Mouse (Mus musculus): Measurements from ENCODE around the gene Ppt2. TPM values are rescaled to one million over a fixed set of nuclear protein-coding genes. Genes with fewer than 3 reads are reported as not detected.

The Ppt2 gene
- polyA plus RNA-seq, 1 experiment from 2014 or later, result 19.3 TPM

GRCm38 (mm10) chr17:34673139-34673538 lies 44.8 kb upstream of the Ppt2 start:
- DNase-seq (no peak), ATAC-seq (no peak)
- WGBS (ENCODE audit: insufficient replicate concordance), result 84% methylated on average over 7 of the region's 7 CpGs
- Histone ChIP-seq H3K9me3 (ENCODE audit: low read length) (no peaks in the 10 kb centered on the region), H3K4me1 (ENCODE audit: insufficient read depth) (peaks cover 6% of the 10 kb centered on the region; the same call in 1 of the 2 replicates), H3K4me2 (ENCODE audit: low read depth, low read length) (no peak overlapping the region), H3K4me3 (ENCODE audit: low read depth, low read length) (no peak overlapping the region), H3K27me3 (ENCODE audit: insufficient read depth, low read length) (peaks cover 58% of the 10 kb centered on the region), H3K9ac (replicated peaks) (no peak overlapping the region), H3K27ac (ENCODE audit: low read depth) (no peak overlapping the region), H3K36me3 (replicated peaks; ENCODE audit: insufficient read depth, low read length) (no peaks in the 10 kb centered on the region)
- TF ChIP-seq EP300 (IDR thresholded peaks at IDR 0.05; ENCODE audit: low read depth) (no peak), CTCF (IDR thresholded peaks at IDR 0.05; ENCODE audit: low read depth) (no peak)

DNA sequence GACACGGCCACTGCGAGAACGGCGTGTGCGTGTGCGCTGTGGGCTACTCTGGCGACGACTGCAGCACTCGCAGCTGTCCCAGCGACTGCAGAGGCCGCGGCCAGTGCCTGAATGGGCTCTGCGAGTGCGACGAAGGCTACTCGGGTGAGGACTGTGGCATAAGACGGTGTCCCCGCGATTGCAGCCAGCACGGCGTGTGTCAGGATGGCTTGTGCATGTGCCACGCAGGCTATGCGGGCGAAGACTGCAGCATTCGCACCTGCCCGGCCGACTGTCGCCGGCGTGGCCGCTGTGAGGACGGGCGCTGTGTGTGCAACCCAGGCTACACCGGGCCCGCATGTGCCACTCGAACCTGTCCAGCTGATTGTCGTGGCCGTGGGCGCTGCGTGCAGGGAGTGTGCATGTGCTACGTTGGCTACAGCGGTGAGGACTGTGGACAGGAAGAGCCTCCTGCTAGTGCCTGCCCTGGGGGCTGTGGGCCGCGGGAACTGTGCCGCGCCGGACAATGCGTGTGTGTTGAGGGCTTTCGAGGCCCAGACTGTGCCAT lies 44.0 kb upstream of the Ppt2 start:
- peaks cover 6% of the 10 kb centered on the region; the same call in 1 of the 2 replicates for H3K4me1 ChIP-seq (ENCODE audit: insufficient read depth)
- no peak for TF ChIP-seq EP300 (IDR thresholded peaks at IDR 0.05; ENCODE audit: low read depth)
- no peak for TF ChIP-seq CTCF (IDR thresholded peaks at IDR 0.05; ENCODE audit: low read depth)
- no peaks in the 10 kb centered on the region for H3K9me3 ChIP-seq (ENCODE audit: low read length)
- peaks cover 58% of the 10 kb centered on the region for H3K27me3 ChIP-seq (ENCODE audit: insufficient read depth, low read length)
- H3K27ac ChIP-seq (ENCODE audit: low read depth), result no peak overlapping the region
- no peak overlapping the region for H3K4me2 ChIP-seq (ENCODE audit: low read depth, low read length)
- DNase-seq (no peak), ATAC-seq (no peak)
- 38% methylated on average over 49 of the region's 49 CpGs for WGBS (ENCODE audit: insufficient replicate concordance)
- H3K36me3 ChIP-seq (replicated peaks; ENCODE audit: insufficient read depth, low read length), result no peaks in the 10 kb centered on the region
- H3K4me3 ChIP-seq (ENCODE audit: low read depth, low read length), result no peak overlapping the region
- no peak overlapping the region for H3K9ac ChIP-seq (replicated peaks)

GRCm38 (mm10) chr17:34671151-34672066 lies 43.1 kb upstream of the Ppt2 start:
- Histone ChIP-seq H3K27ac (ENCODE audit: low read depth) (no peak overlapping the region), H3K4me1 (ENCODE audit: insufficient read depth) (peaks cover 6% of the 10 kb centered on the region; the same call in 1 of the 2 replicates), H3K4me3 (ENCODE audit: low read depth, low read length) (no peak overlapping the region), H3K9ac (replicated peaks) (no peak overlapping the region), H3K36me3 (replicated peaks; ENCODE audit: insufficient read depth, low read length) (no peaks in the 10 kb centered on the region), H3K27me3 (ENCODE audit: insufficient read depth, low read length) (peaks cover 52% of the 10 kb centered on the region), H3K9me3 (ENCODE audit: low read length) (no peaks in the 10 kb centered on the region), H3K4me2 (ENCODE audit: low read depth, low read length) (no peak overlapping the region; the same call in 1 of the 2 replicates)
- TF ChIP-seq EP300 (IDR thresholded peaks at IDR 0.05; ENCODE audit: low read depth) (no peak), CTCF (IDR thresholded peaks at IDR 0.05; ENCODE audit: low read depth) (0 out of 2 replicates have a peak, but pooled peaks have one; percentile 2)
- DNase-seq (no peak), ATAC-seq (no peak)
- WGBS (ENCODE audit: insufficient replicate concordance), result 18% methylated on average over 88 of the region's 93 CpGs

- H3K4me1 ChIP-seq (ENCODE audit: insufficient read depth), result peaks cover 6% of the 10 kb centered on the region; the same call in 1 of the 2 replicates
- ATAC-seq (no peak), DNase-seq (no peak)
- no peak within 1 kb of the TSS for H3K9ac ChIP-seq (replicated peaks)
- TF ChIP-seq CTCF (IDR thresholded peaks at IDR 0.05; ENCODE audit: low read depth) (no peak), EP300 (IDR thresholded peaks at IDR 0.05; ENCODE audit: low read depth) (no peak)
- H3K36me3 ChIP-seq (replicated peaks; ENCODE audit: insufficient read depth, low read length), result no peaks in the 10 kb centered on the region
- no peak within 1 kb of the TSS for H3K4me3 ChIP-seq (ENCODE audit: low read depth, low read length)
- H3K27me3 ChIP-seq (ENCODE audit: insufficient read depth, low read length), result peaks cover 49% of the 10 kb centered on the region
- no peaks in the 10 kb centered on the region for H3K9me3 ChIP-seq (ENCODE audit: low read length)
- H3K4me2 ChIP-seq (ENCODE audit: low read depth, low read length), result no peak within 1 kb of the TSS
- WGBS (ENCODE audit: insufficient replicate concordance), result 57% methylated on average over 7 of the region's 7 CpGs
- H3K27ac ChIP-seq (ENCODE audit: low read depth), result no peak within 1 kb of the TSS
Observed at GRCm38 (mm10) chr17:34670235-34670634, 41.9 kb upstream of the Ppt2 start, which contains the start of gene Tnxb. Gene Tnxb (plus strand): TSS chr17:34670535.

GRCm38 (mm10) chr17:34664472-34664871 lies 36.2 kb upstream of the Ppt2 start:
- DNase-seq (no peak), ATAC-seq (no peak)
- H3K9ac ChIP-seq (replicated peaks), result no peak overlapping the region
- no peaks in the 10 kb centered on the region for H3K36me3 ChIP-seq (replicated peaks; ENCODE audit: insufficient read depth, low read length)
- H3K4me2 ChIP-seq (ENCODE audit: low read depth, low read length), result no peak overlapping the region
- 62% methylated on average over 7 of the region's 7 CpGs for WGBS (ENCODE audit: insufficient replicate concordance)
- H3K9me3 ChIP-seq (ENCODE audit: low read length), result no peaks in the 10 kb centered on the region
- no peak overlapping the region for H3K27ac ChIP-seq (ENCODE audit: low read depth)
- H3K4me1 ChIP-seq (ENCODE audit: insufficient read depth), result no peaks in the 10 kb centered on the region
- TF ChIP-seq EP300 (IDR thresholded peaks at IDR 0.05; ENCODE audit: low read depth), result no peak
- no peak for TF ChIP-seq CTCF (IDR thresholded peaks at IDR 0.05; ENCODE audit: low read depth)
- H3K27me3 ChIP-seq (ENCODE audit: insufficient read depth, low read length), result peaks cover 28% of the 10 kb centered on the region
- no peak overlapping the region for H3K4me3 ChIP-seq (ENCODE audit: low read depth, low read length)

- Histone ChIP-seq H3K9me3 (ENCODE audit: low read length) (no peaks in the 10 kb centered on the region), H3K4me2 (ENCODE audit: low read depth, low read length) (no peak overlapping the region), H3K4me1 (ENCODE audit: insufficient read depth) (no peaks in the 10 kb centered on the region), H3K27ac (ENCODE audit: low read depth) (no peak overlapping the region), H3K9ac (replicated peaks) (no peak overlapping the region), H3K4me3 (ENCODE audit: low read depth, low read length) (no peak overlapping the region), H3K36me3 (replicated peaks; ENCODE audit: insufficient read depth, low read length) (no peaks in the 10 kb centered on the region), H3K27me3 (ENCODE audit: insufficient read depth, low read length) (peaks cover 29% of the 10 kb centered on the region)
- DNase-seq (no peak), ATAC-seq (no peak)
- WGBS (ENCODE audit: insufficient replicate concordance), result 26% methylated on average over 1 of the region's 1 CpGs
- TF ChIP-seq CTCF (IDR thresholded peaks at IDR 0.05; ENCODE audit: low read depth), result no peak
Observed at GRCm38 (mm10) chr17:34663558-34663957, 35.2 kb upstream of the Ppt2 start.
